Mouse (Mus musculus): ENCODE measurements at regions not wholly inside any gene's neighbourhood (a gene's known extent, or its start where the extent isn't known, plus 50 kb on each side); places are given as distances from the start of the nearest gene placed in this dataset.

- TF ChIP-seq CTCF (IDR thresholded peaks at IDR 0.05; ENCODE audit: low read depth, low read length), result no peak
- TF ChIP-seq GATA1 (IDR thresholded peaks at IDR 0.05; ENCODE audit: borderline replicate concordance, low read length), result no peak
- no peak for TF ChIP-seq POLR2AphosphoS5 (IDR thresholded peaks at IDR 0.05; ENCODE audit: insufficient replicate concordance, low read depth, low read length)
- no peak for TF ChIP-seq TAL1 (conservative IDR thresholded peaks at IDR 0.05; ENCODE audit: low read depth, low read length)
Measured at GRCm38 (mm10) chr10:44612571-44612970, 84.3 kb upstream of the Prdm1 start.
